Mouse (Mus musculus) MEL (cell line): ENCODE measurements around the gene Il27ra. TPM values are rescaled to one million over a fixed set of nuclear protein-coding genes. Genes with fewer than 3 reads are reported as not detected.

ENCODE experiments used
- DNase-seq: peaks from one replicate; pipeline ENCODE4 v3.0.0; 2011; ENCODE audit warnings: low read depth, low spot score
- H3K27ac ChIP-seq: 2 replicates; pipeline ENCODE4 v1.5.1; 2012; ENCODE audit warnings: low read depth, mild to moderate bottlenecking, control low read depth, low read length, moderate library complexity; ENCODE audit not compliant: control insufficient read depth
- H3K27me3 ChIP-seq, 2 experiments: fragments of 150-350 bp in 1 of 2; sonication (generic) in 1 of 2; 2 replicates each; pipeline ENCODE4 v1.6.1; 2012; ENCODE audit warnings: low read length in 2 of 2, mild to moderate bottlenecking in 2 of 2, improper control_type of control experiment in 1 of 2, moderate library complexity in 1 of 2; ENCODE audit not compliant: insufficient read depth in 2 of 2, control insufficient read depth in 1 of 2
- H3K36me3 ChIP-seq, 2 experiments: 2 replicates each; pipeline ENCODE4 v1.6.1; 2012 to 2014; ENCODE audit warnings: low read length in 2 of 2, improper control_type of control experiment in 1 of 2, inconsistent platforms in 1 of 2, mild to moderate bottlenecking in 1 of 2; ENCODE audit not compliant: insufficient read depth in 2 of 2, control insufficient read depth in 1 of 2
- H3K4me1 ChIP-seq, 2 experiments: fragments of 150-350 bp in 1 of 2; sonication (generic) in 1 of 2; 2 replicates each; pipeline ENCODE4 v1.6.1; 2012; ENCODE audit warnings: low read length in 2 of 2, improper control_type of control experiment in 1 of 2, mild to moderate bottlenecking in 1 of 2; ENCODE audit not compliant: insufficient read depth in 2 of 2, control insufficient read depth in 1 of 2
- H3K4me3 ChIP-seq, 2 experiments: fragments of 150-350 bp in 1 of 2; sonication (generic) in 1 of 2; 2 replicates each; pipeline ENCODE4 v1.5.1; 2012; ENCODE audit warnings: low read depth in 2 of 2, low read length in 2 of 2, mild to moderate bottlenecking in 2 of 2, moderate library complexity in 2 of 2, control low read depth in 1 of 2, improper control_type of control experiment in 1 of 2; ENCODE audit not compliant: control insufficient read depth in 1 of 2, insufficient read depth in 1 of 2
- H3K79me2 ChIP-seq: 2 replicates; pipeline ENCODE4 v1.6.1; 2012; ENCODE audit warnings: mild to moderate bottlenecking, low read length, moderate library complexity; ENCODE audit not compliant: control insufficient read depth, poor library complexity, insufficient read depth
- H3K9ac ChIP-seq: 2 replicates; pipeline ENCODE4 v1.6.1; 2012; ENCODE audit warnings: low read depth, mild to moderate bottlenecking, control low read depth, low read length, moderate library complexity; ENCODE audit not compliant: control insufficient read depth, poor library complexity, severe bottlenecking
- H3K9me3 ChIP-seq: fragments of 150-350 bp; sonication (generic); replicated peaks from 2 replicates; pipeline ENCODE4 v1.6.1; 2012; ENCODE audit warnings: mild to moderate bottlenecking, low read length, improper control_type of control experiment, moderate library complexity; ENCODE audit not compliant: insufficient read depth
- CHD1 ChIP-seq: IDR thresholded peaks from 2 replicates; pipeline ENCODE4 v1.6.1; 2012; ENCODE audit warnings: low read depth, mild to moderate bottlenecking, inconsistent platforms, low read length, improper control_type of control experiment
- ETS1 ChIP-seq: IDR thresholded peaks from 2 replicates; pipeline ENCODE4 v1.6.1; 2012; ENCODE audit warnings: low read depth, mild to moderate bottlenecking, inconsistent platforms, low read length, improper control_type of control experiment, moderate library complexity
- GABPA ChIP-seq: IDR thresholded peaks from 2 replicates; pipeline ENCODE4 v1.6.1; 2012; ENCODE audit warnings: low read depth, mild to moderate bottlenecking, inconsistent platforms, low read length, improper control_type of control experiment, moderate library complexity
- HCFC1 ChIP-seq: IDR thresholded peaks from 2 replicates; pipeline ENCODE4 v1.6.1; 2012; ENCODE audit warnings: low read depth, mild to moderate bottlenecking, inconsistent platforms, low read length, improper control_type of control experiment, moderate library complexity
- KAT2A ChIP-seq: conservative IDR thresholded peaks from 2 replicates; pipeline ENCODE4 v1.6.1; 2012; ENCODE audit warnings: low read depth, low read length, improper control_type of control experiment, inconsistent platforms
- MAZ ChIP-seq: IDR thresholded peaks from 2 replicates; pipeline ENCODE4 v1.6.1; 2012; ENCODE audit warnings: low read depth, mild to moderate bottlenecking, inconsistent platforms, low read length, improper control_type of control experiment
- MEF2A ChIP-seq: IDR thresholded peaks from 2 replicates; pipeline ENCODE4 v1.6.1; 2014; ENCODE audit warnings: low read depth, mild to moderate bottlenecking, inconsistent platforms, low read length, improper control_type of control experiment; ENCODE audit not compliant: poor library complexity, insufficient replicate concordance, severe bottlenecking; ENCODE audit errors: extremely low read depth
- MYC ChIP-seq: IDR thresholded peaks from 2 replicates; pipeline ENCODE4 v1.6.1; 2011; ENCODE audit warnings: low read depth, mild to moderate bottlenecking, low read length, improper control_type of control experiment, moderate library complexity
- RAD21 ChIP-seq: IDR thresholded peaks from 2 replicates; pipeline ENCODE4 v1.6.1; 2011; ENCODE audit warnings: mild to moderate bottlenecking, low read depth, low read length, improper control_type of control experiment
- TAL1 ChIP-seq: IDR thresholded peaks from 2 replicates; pipeline ENCODE4 v1.6.1; 2012; ENCODE audit warnings: mild to moderate bottlenecking, inconsistent platforms, low read length, moderate library complexity, mixed read lengths
- TCF12 ChIP-seq: IDR thresholded peaks from 2 replicates; pipeline ENCODE4 v1.6.1; 2014; ENCODE audit warnings: low read depth, mild to moderate bottlenecking, inconsistent platforms, low read length, improper control_type of control experiment, moderate library complexity
- USF2 ChIP-seq, 2 experiments: IDR thresholded peaks; 2 replicates each; pipeline ENCODE4 v1.6.1; 2011 to 2012; ENCODE audit warnings: improper control_type of control experiment in 2 of 2, low read length in 2 of 2, borderline replicate concordance in 1 of 2, inconsistent platforms in 1 of 2, low read depth in 1 of 2, mild to moderate bottlenecking in 1 of 2; ENCODE audit not compliant: insufficient read depth in 1 of 2
- ZC3H11A ChIP-seq: IDR thresholded peaks from 2 replicates; pipeline ENCODE4 v1.6.1; 2012; ENCODE audit warnings: low read depth, mild to moderate bottlenecking, inconsistent platforms, low read length, improper control_type of control experiment
- ZKSCAN1 ChIP-seq: IDR thresholded peaks from 2 replicates; pipeline ENCODE4 v1.6.1; 2012; ENCODE audit warnings: low read depth, mild to moderate bottlenecking, inconsistent platforms, low read length, improper control_type of control experiment, moderate library complexity
- polyA plus RNA-seq, 2 experiments: library from polyadenylated mRNA; stranded (reverse) in 1 of 2; unstranded in 1 of 2; fragments of >175 nt in 1 of 2; fragments of >200 nt in 1 of 2; gene quantifications; 2 replicates each; pipeline versions ENCODE4 v1.2.1 to v1.2.4; 2012; ENCODE audit warnings: low replicate concordance in 2 of 2, low read depth in 1 of 2; ENCODE audit not compliant: insufficient read length in 2 of 2, insufficient read depth in 1 of 2, missing spikeins in 1 of 2
- total RNA-seq: library from RNA; depleted of rRNA; stranded (reverse); fragments of 300-350 nt; gene quantifications from 2 replicates; pipeline ENCODE4 v1.2.3, GENCODE M21; 2012

The Il27ra gene
- total and polyA plus RNA-seq, 3 experiments: 31.8 to 38.5 TPM; not detected in 1

DNA sequence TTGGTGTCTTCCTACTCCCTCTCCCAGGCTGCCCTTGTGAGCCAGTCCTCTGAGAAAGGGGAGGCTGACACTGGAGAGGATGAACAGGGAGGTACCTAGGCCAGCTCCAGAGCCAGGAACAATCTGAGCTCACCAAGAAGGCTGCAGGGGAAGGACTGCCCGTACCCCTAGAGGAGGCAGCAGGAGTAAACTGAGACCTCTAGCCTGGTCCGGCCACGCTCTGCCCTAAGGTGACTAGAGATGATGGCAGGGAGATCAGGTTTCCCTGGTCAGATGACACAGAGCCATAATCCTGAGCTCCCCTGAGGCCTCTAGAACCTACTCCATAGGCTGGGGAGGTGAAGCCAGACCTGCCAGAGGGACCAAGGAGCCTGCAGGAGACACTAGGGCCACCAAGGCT, 34.5 kb upstream of the Il27ra start:
- DNase-seq: no peak
- Histone ChIP-seq H3K9ac (no peak overlapping the region), H3K9me3 (no peaks in the 10 kb centered on the region), H3K27ac (no peak overlapping the region), H3K36me3 (no peaks in the 10 kb centered on the region), H3K27me3 (no peaks in the 10 kb centered on the region), H3K79me2 (no peaks in the 10 kb centered on the region), H3K4me1 (no peaks in the 10 kb centered on the region; a peak in 1 of 4 replicates), H3K4me3 (no peak overlapping the region)
- TF ChIP-seq MEF2A: no peak
- no peak for TF ChIP-seq HCFC1
- no peak for TF ChIP-seq ZKSCAN1
- no peak for TF ChIP-seq MAZ
- TF ChIP-seq ZC3H11A: no peak
- no peak for TF ChIP-seq GABPA
- TF ChIP-seq TCF12: no peak

DNA sequence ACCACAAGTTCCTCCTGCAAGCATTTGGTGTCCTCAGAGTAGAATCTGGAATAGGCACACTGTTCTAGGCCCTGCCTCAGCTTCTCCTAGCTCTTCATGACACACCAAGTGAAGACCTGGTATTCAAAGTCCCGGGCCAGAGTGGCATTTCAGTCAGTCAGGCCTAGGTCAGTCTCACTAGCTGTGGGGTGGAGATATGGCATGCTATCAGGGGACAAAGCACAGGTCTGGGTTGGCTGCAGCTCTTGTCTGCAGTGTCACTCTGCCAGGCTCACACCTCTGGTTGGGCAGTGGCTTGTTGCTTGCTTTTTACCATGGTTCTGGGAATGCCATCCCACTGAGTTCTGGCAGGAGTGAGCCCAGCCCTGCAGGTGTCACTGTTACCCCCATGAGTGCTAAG, 34.0 kb upstream of the Il27ra start:
- no peak for DNase-seq
- Histone ChIP-seq H3K36me3 (no peaks in the 10 kb centered on the region), H3K4me1 (no peaks in the 10 kb centered on the region; a peak in 2 of 4 replicates), H3K79me2 (no peaks in the 10 kb centered on the region; the same call in 1 of the 2 replicates), H3K9ac (no peak overlapping the region), H3K27me3 (no peaks in the 10 kb centered on the region), H3K9me3 (no peaks in the 10 kb centered on the region), H3K4me3 (no peak overlapping the region), H3K27ac (no peak overlapping the region)
- TF ChIP-seq MYC (no peak), TAL1 (no peak), GABPA (no peak), CHD1 (no peak), ZC3H11A (no peak), RAD21 (no peak), ETS1 (no peak), TCF12 (no peak), KAT2A (no peak), USF2 (IDR thresholded peaks at IDR 0.05; ENCODE audit: borderline replicate concordance in 1 of 2, insufficient read depth in 1 of 2, low read depth in 1 of 2, low read length in 2 of 2) (no peak)
